Mouse (Mus musculus) spleen, postnatal 36 days (tissue): ENCODE measurements at regions not wholly inside any gene's neighbourhood (a gene's known extent, or its start where the extent isn't known, plus 50 kb on each side); places are given as distances from the start of the nearest gene placed in this dataset.

Source experiments
- DNase-seq, 2 experiments: peaks; one replicate each; pipeline ENCODE4 v3.0.0; 2022; ENCODE audit warnings: low spot score in 2 of 2, mixed read lengths in 1 of 2

- no peak for DNase-seq
These were observed 225.6 kb downstream of the Mbnl1 start for GRCm38 (mm10) chr3:60698189-60698588.

DNA sequence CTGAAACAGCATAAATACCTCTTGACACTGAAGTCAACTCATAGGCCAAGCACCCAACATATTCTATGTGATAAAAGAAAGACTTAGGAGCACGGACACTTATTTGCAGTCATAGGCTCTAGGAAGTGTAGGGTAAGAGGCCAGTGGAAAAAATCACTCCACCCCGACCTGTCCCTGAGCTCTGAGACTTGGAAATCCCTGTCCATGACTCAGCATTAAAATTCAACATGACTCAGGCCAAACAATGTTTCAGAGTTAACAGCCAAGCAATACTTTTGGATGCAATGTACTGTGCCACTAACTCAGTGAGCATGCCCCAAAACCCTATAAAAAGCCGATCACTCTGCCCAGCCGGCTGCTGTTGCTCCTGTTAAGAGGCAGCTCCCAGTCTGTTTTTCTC is 234.5 kb downstream of the Mbnl1 start:
- no peak for DNase-seq

DNA sequence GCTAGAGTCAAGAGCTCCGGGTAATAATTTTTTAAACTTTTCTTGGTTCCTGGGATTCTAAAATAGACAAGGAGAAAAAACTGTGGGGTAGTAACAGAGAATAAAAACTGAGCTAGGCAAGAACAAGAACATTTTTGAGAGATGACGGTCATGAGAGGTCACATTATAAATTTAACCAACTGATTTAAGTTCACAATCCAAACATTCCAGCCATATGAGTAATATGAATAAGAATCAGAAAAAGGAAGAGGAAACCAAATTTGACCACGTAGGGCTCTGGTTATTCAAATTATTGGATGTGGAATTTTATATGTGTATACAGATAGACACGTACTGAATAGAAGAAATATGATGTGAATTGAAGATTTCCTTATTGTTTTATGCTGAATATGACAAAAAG is 240.3 kb downstream of the Mbnl1 start:
- DNase-seq = no peak

GRCm38 (mm10) chr3:60720322-60720721 is 247.7 kb downstream of the Mbnl1 start:
- DNase-seq = no peak

DNA sequence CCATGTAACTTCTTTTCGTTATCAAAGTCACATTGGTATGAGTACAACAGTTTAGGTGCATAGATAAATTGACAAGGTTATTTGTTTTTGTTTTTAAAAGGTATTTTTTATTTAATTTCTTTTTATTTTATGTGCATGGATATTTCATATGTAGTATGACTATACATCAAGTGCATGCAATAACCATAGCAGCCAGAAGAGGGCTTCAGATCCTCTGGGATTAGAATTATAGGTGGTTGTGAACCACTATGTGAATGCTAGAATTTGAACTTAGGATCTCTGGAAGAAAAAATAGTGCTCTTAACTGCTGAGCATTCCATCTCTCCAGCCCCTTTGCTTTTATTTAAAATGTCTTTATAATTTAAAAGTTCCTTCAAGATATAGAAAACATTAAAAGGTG is 258.7 kb downstream of the Mbnl1 start:
- DNase-seq = no peak

DNA sequence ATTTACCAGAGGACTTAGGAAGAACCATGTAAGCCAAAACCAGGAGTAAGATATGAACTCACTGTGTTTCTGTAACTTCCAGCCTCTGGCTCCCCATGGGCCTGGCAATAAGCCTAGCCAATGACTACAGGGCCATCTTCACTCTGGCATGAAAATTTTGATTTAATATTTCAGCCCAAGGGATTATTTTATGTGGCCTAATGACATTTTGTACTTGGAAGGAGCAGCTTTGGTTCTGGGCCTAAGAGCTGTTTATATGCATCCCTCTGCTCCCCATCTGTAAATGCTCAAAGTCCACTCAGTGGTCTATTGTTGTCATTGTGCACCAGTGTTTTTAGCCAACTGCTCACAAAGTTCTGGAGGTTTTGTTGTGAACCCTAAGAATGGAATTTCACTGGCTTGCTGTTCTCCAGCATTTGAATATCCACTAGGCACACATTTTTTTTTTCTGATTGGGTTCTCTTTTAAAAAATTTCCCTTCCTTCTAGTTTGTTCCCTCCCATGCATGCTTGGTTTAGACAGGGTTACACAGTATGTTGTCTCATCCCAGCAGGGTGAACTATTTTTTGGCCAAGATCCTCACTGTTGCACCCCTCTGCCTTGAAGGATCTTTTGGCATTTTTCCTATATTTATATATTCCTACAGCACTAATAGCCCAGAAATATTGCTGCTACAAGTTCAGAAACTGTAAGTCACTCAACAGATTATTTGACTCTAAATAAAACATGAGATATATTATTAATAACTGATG is 261.9 kb upstream of the P2ry1 start:
- DNase-seq = no peak

- no peak for DNase-seq
These were observed 261.2 kb upstream of the P2ry1 start for GRCm38 (mm10) chr3:60741379-60741778.

DNA sequence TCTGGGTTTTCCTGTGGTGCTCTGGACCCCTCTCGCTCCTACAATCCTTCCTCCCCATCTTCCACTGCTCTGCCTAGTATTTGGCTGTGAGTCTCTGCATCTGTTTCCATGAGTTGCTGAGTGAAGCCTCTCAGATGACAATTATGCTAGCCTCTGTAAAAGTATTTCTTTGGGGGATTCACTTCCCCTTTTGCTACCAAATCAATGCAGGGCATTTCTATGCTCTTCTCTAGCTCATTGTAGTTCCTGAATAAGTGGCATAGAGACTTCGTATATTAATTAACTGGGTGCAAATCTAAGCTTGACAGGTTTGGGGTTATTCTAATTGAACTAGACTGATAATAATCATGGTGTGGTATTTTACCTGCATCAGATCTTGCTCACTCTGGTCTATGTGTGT is 260.4 kb upstream of the P2ry1 start:
- DNase-seq = no peak

- no peak for DNase-seq
These were observed 257.5 kb upstream of the P2ry1 start for GRCm38 (mm10) chr3:60745075-60745474.

DNA sequence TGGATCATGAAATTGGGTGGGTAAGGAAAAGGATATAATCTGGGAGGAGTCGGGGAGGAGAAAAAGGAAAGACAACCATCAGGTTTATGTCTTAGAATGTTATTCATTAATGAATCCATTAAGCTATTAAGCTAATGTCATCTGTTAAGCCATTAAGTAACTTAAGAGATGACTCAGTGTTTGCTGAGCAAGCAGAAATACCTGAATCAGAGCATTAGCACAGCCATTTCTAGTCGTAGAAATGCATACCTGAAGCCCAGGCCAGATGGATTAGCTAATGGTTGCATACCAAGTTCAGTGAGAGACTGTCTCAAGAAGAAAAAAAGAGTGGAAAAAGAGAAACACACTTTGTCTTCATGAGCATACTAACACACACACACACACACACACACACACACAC is 244.0 kb upstream of the P2ry1 start:
- no peak for DNase-seq

GRCm38 (mm10) chr3:60759046-60759445 is 243.5 kb upstream of the P2ry1 start:
- DNase-seq = no peak

DNA sequence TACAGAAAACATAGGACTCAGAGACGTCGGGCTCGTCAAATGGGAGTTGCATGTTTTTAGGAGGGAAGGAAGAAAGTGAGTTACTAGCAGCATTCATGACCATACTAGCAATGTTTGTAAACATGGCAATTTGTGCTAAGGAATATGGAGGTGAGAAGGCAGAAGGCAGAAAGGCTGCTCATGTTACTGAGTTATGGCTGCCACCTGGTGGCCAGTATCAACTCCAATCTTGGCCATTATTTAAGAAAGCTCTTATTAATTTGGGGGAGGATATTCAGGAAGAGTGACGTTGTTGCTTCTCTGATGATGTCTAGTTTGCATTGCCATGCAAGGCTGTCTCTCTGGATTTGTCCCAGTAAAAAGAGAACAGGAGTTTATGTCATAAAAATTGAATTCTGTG is 239.7 kb upstream of the P2ry1 start:
- DNase-seq = no peak

- no peak for DNase-seq
These were observed 237.5 kb upstream of the P2ry1 start for GRCm38 (mm10) chr3:60765079-60765478.

- DNase-seq = no peak
These were observed 233.6 kb upstream of the P2ry1 start for GRCm38 (mm10) chr3:60768996-60769395.

GRCm38 (mm10) chr3:60771866-60772265 is 230.7 kb upstream of the P2ry1 start:
- no peak for DNase-seq

GRCm38 (mm10) chr3:60773383-60773782 is 229.2 kb upstream of the P2ry1 start:
- DNase-seq = no peak

DNA sequence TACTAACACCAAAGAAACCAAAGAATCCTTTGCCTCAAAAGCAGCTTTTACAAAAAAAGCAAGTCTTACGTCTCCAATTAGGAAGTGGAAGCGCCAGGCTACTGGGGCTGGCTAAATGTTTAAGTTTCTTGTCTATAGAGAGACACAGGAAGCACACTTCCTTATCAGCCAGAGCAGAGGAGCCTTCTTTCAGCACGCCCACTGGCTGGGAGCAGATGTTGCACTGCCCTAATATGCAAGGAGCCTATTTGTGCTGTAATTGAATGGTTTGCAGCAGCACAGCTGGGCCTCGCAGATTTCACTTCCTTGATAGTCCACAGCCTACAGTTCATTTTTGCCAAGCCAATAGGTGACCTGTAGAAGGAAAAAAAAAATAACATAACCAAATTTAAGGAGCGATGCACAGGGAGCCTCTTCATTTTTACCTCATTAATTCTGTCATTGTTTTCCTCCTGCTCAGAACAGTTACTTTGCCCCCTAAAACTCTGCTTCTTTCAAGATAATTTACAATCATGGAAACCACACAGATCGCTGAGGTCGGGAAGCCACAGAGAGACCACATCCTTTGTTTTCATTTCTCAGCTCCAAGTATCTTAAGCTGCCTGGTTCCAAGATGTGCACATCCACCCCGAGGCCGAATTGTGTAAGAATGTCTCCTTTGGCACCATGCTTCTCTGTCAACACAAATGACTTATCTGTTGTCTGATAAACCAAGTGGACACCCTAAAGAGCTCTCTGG is 217.3 kb upstream of the P2ry1 start:
- peak; percentile 72 to 83 for DNase-seq

- no peak for DNase-seq
These were observed 214.6 kb upstream of the P2ry1 start for GRCm38 (mm10) chr3:60787989-60788388.

GRCm38 (mm10) chr3:60789441-60789840 is 213.2 kb upstream of the P2ry1 start:
- DNase-seq = no peak

- DNase-seq = no peak
These were observed 210.4 kb upstream of the P2ry1 start for GRCm38 (mm10) chr3:60792166-60792565.

DNA sequence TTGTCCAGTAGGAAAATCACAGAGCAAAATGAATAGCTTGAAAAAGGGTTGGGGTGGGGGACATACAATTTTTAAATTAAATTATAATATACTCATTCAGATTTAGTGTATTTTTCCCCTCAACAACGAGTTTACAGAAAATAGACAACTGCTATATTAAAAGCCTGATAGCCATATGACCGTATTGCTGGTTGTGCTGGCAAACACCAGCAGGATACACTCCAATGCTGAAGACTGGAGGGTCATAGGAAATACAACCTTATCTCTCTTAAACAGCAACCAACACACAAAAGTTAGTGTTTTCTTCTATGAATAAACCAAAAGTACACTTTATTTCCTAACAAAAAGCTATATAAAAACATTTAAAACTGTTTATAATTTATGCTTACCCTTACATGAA is 206.4 kb upstream of the P2ry1 start:
- DNase-seq = no peak

GRCm38 (mm10) chr3:60797808-60798207 is 204.8 kb upstream of the P2ry1 start:
- no peak for DNase-seq

DNA sequence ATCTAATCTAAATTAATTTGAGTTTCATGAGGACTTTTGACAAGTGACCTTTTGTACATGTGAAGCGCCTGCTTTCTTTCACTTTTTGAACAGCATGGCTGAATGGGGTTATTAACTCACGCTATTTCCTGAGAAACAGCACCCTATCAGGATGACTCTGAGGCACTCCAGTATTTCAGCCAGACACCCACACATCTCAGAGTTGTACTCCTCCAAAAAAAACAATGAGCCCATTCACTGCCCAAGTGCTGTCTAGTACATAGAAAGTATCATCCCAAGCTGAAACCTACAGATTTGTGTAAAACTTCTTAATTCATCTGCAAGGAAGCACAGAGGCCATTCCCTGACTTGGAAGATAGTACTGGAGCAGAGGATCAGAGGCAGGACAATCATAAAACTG is 204.1 kb upstream of the P2ry1 start:
- no peak for DNase-seq
